ENCODE assay signal across 10 mouse cellular contexts in the genomic region with DNA sequence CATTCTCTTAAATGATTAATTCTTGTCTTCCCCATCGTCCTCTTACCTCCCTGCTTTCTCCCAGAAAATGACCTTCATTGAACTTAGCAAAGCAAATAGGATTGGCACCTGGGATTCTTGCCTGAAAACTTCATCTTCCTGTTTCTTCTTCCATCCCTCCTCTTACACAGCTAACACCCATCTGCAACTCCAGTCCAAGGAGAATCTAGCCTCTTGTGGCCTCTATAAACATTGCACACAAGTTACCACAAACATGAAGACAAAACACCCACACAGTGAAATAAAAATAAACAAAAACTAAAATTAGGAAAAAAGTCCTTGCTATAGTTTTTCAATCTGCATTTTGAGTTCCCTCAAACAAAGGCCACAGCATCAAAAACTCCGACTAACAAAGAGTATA. TPM values are rescaled to one million over a fixed set of nuclear protein-coding genes. Genes with fewer than 3 reads are reported as not detected.
A peak's percentile ranks its signal among the peaks of the same experiment; 100 is the strongest.
DNase-seq lines count a peak whose midpoint lies in the region; ATAC-seq lines count a peak whose summit lies in the region.
"Had no signal": no experiment of that assay in that cellular context is flagged by ENCODE, and none has a peak within 500 bp of the region (broad histone marks: within the 10 kb centered on the region; RNA-seq: fewer than 3 reads in every experiment).

No protein-coding gene starts in this region.

- peak overlapping the region; percentile 97 for H3K4me3 ChIP-seq in megakaryocyte, embryonic 14.5 days (replicated peaks)
- H3K4me3 ChIP-seq in forebrain, embryonic 10.5 days: peak overlapping the region; percentile 81
- peak overlapping the region; percentile 81 for H3K4me3 ChIP-seq in limb, embryonic 11.5 days (ENCODE audit: low read depth, low read length)
- peak overlapping the region; percentile 66 for H3K4me3 ChIP-seq in stomach, embryonic 14.5 days (ENCODE audit: low read depth, low read length)

- no peaks in the 10 kb centered on the region for H3K9me3 ChIP-seq in megakaryocyte, embryonic 14.5 days
- no peaks in the 10 kb centered on the region for H3K9me3 ChIP-seq in forebrain, embryonic 10.5 days
- no peaks in the 10 kb centered on the region for H3K9me3 ChIP-seq in limb, embryonic 11.5 days (ENCODE audit: control insufficient read depth, low read length)
- no peaks in the 10 kb centered on the region for H3K9me3 ChIP-seq in stomach, embryonic 14.5 days (ENCODE audit: control insufficient read depth, low read depth, low read length)

- WGBS in forebrain, embryonic 10.5 days: 61% methylated on average over 2 of the region's 2 CpGs
- WGBS in limb, embryonic 11.5 days: 69% methylated on average over 2 of the region's 2 CpGs
- WGBS in stomach, embryonic 14.5 days: 32% methylated on average over 2 of the region's 2 CpGs

- ATAC-seq in megakaryocyte, adult 5-6 weeks (ENCODE audit: poor library complexity, severe bottlenecking): no peak
- no peak for ATAC-seq in limb, embryonic 11.5 days (ENCODE audit: insufficient number of reproducible peaks, low FRiP score, low TSS enrichment, low read depth)
- no peak for ATAC-seq in stomach, embryonic 14.5 days (ENCODE audit: insufficient number of reproducible peaks, insufficient read depth, low FRiP score, low read depth)
- ATAC-seq: inflammation-experienced regulatory T-cells, adult 6 months had no signal

- H3K27ac ChIP-seq in forebrain, embryonic 10.5 days: no peak overlapping the region
- H3K27ac ChIP-seq in limb, embryonic 11.5 days (replicated peaks; ENCODE audit: low read depth, low read length): no peak overlapping the region
- no peak overlapping the region for H3K27ac ChIP-seq in stomach, embryonic 14.5 days (ENCODE audit: low read length)

- H3K9ac ChIP-seq in limb, embryonic 11.5 days (ENCODE audit: low read length): no peak overlapping the region; the same call in 1 of the 2 replicates
- H3K9ac ChIP-seq in stomach, embryonic 14.5 days (replicated peaks; ENCODE audit: low read depth, low read length): peak overlapping the region; percentile 94; the same call in 1 of the 2 replicates

- H3K36me3 ChIP-seq in megakaryocyte, embryonic 14.5 days (replicated peaks; ENCODE audit: low read length): peaks cover 35% of the 10 kb centered on the region
- peaks cover 45% of the 10 kb centered on the region for H3K36me3 ChIP-seq in forebrain, embryonic 10.5 days (replicated peaks)
- peaks cover 4% of the 10 kb centered on the region; the same call in 1 of the 2 replicates for H3K36me3 ChIP-seq in limb, embryonic 11.5 days (ENCODE audit: control insufficient read depth, insufficient read depth, low read length)
- peaks cover 3% of the 10 kb centered on the region; the same call in 1 of the 2 replicates for H3K36me3 ChIP-seq in stomach, embryonic 14.5 days (ENCODE audit: control insufficient read depth, insufficient read depth, low read length)

- DNase-seq in forebrain, embryonic 10.5 days (ENCODE audit: extremely low spot score, low spot score): no peak
- no peak for DNase-seq in limb, embryonic 11.5 days (ENCODE audit: low spot score)
- no peak for DNase-seq in gastrocnemius, adult 18-20 months (ENCODE audit: low spot score)
- no peak for DNase-seq in thymus, postnatal 4 days
- DNase-seq in kidney, postnatal 14 days: no peak
- DNase-seq: right cerebral cortex, postnatal 14 days had no signal

- H3K4me1 ChIP-seq in megakaryocyte, embryonic 14.5 days: peaks cover 67% of the 10 kb centered on the region
- H3K4me1 ChIP-seq in forebrain, embryonic 10.5 days: peaks cover 32% of the 10 kb centered on the region
- peaks cover 18% of the 10 kb centered on the region for H3K4me1 ChIP-seq in limb, embryonic 11.5 days (ENCODE audit: control insufficient read depth, insufficient read depth, low read length)
- peaks cover 23% of the 10 kb centered on the region for H3K4me1 ChIP-seq in stomach, embryonic 14.5 days (ENCODE audit: control insufficient read depth, insufficient read depth, low read length)

- no peaks in the 10 kb centered on the region for H3K27me3 ChIP-seq in megakaryocyte, embryonic 14.5 days (replicated peaks)
- H3K27me3 ChIP-seq in forebrain, embryonic 10.5 days (ENCODE audit: poor library complexity, severe bottlenecking): no peaks in the 10 kb centered on the region
- H3K27me3 ChIP-seq in limb, embryonic 11.5 days (ENCODE audit: control insufficient read depth, insufficient read depth, low read length): no peaks in the 10 kb centered on the region
- no peaks in the 10 kb centered on the region for H3K27me3 ChIP-seq in stomach, embryonic 14.5 days (ENCODE audit: control insufficient read depth, insufficient read depth, low read length)

- H3K4me2 ChIP-seq in limb, embryonic 11.5 days (ENCODE audit: low read depth, severe bottlenecking): peak overlapping the region; percentile 93
- H3K4me2 ChIP-seq in stomach, embryonic 14.5 days (replicated peaks; ENCODE audit: low read depth, low read length): peak overlapping the region; percentile 57

RNA-seq across cellular contexts. Expression of a gene that starts 2.1 kb away (rescaled TPM):
- polyA plus RNA-seq in megakaryocyte, embryonic 14.5 days (2012; ENCODE audit: insufficient read depth, low replicate concordance): 10.3 and 34.8 TPM in 2 replicates
- total RNA-seq in megakaryocyte, adult 5-6 weeks (2015): 121 and 132 TPM in 2 replicates
- total RNA-seq in megakaryocyte, adult 5-6 weeks (2017): 192 and 195 TPM in 2 replicates
- polyA plus RNA-seq in forebrain, embryonic 10.5 days (2016; fragmentation: Nextera tagmentation; extraction: Ambion mirVana): 178 and 181 TPM in 2 replicates
- 202 and 212 TPM in 2 replicates for polyA plus RNA-seq in limb, embryonic 11.5 days (2014; fragmentation: Nextera tagmentation; extraction: Ambion mirVana)
- 148 and 186 TPM in 2 replicates for polyA plus RNA-seq in stomach, embryonic 14.5 days (2014; fragmentation: Nextera tagmentation; extraction: Ambion mirVana)
- 100 to 1,000 TPM; 235 to 244 TPM for total RNA-seq in gastrocnemius, adult 18-20 months (2021)

RNA-seq across cellular contexts. Expression of a gene that starts 24.1 kb away (rescaled TPM):
- polyA plus RNA-seq in megakaryocyte, embryonic 14.5 days (2012; ENCODE audit: insufficient read depth, low replicate concordance): not detected in 2 replicates
- total RNA-seq in megakaryocyte, adult 5-6 weeks (2015): not detected in 2 replicates
- total RNA-seq in megakaryocyte, adult 5-6 weeks (2017): 0.12 TPM in 1 of 2 replicates, not detected in the other
- 5.9 and 7.0 TPM in 2 replicates for polyA plus RNA-seq in forebrain, embryonic 10.5 days (2016; fragmentation: Nextera tagmentation; extraction: Ambion mirVana)
- polyA plus RNA-seq in limb, embryonic 11.5 days (2014; fragmentation: Nextera tagmentation; extraction: Ambion mirVana): 3.8 and 5.0 TPM in 2 replicates
- 0.13 and 0.29 TPM in 2 replicates for polyA plus RNA-seq in stomach, embryonic 14.5 days (2014; fragmentation: Nextera tagmentation; extraction: Ambion mirVana)
- not detected for total RNA-seq in gastrocnemius, adult 18-20 months (2021)
- polyA plus RNA-seq: inflammation-experienced regulatory T-cells, adult 6 months had no signal

RNA-seq across cellular contexts. Expression of a gene that starts 50.1 kb away (rescaled TPM):
- polyA plus RNA-seq in megakaryocyte, embryonic 14.5 days (2012; ENCODE audit: insufficient read depth, low replicate concordance): 0.08 TPM in 1 of 2 replicates, not detected in the other
- 1.1 and 1.4 TPM in 2 replicates for total RNA-seq in megakaryocyte, adult 5-6 weeks (2015)
- total RNA-seq in megakaryocyte, adult 5-6 weeks (2017): 0.44 and 1.2 TPM in 2 replicates
- polyA plus RNA-seq in forebrain, embryonic 10.5 days (2016; fragmentation: Nextera tagmentation; extraction: Ambion mirVana): 28.1 and 28.3 TPM in 2 replicates
- polyA plus RNA-seq in limb, embryonic 11.5 days (2014; fragmentation: Nextera tagmentation; extraction: Ambion mirVana): 27.3 and 31.1 TPM in 2 replicates
- polyA plus RNA-seq in stomach, embryonic 14.5 days (2014; fragmentation: Nextera tagmentation; extraction: Ambion mirVana): 17.6 and 21.3 TPM in 2 replicates
- total RNA-seq in gastrocnemius, adult 18-20 months (2021): 1 to 10 TPM; 9.7 to 10.0 TPM

Comparison
In these comparisons a context has a peak if more than half of its experiments do, and no peak if none do; other contexts are left out.
1. RNA of a gene that starts 50.1 kb away (polyA plus RNA-seq): 28.1 to 28.3 TPM in forebrain, embryonic 10.5 days, 27.3 to 31.1 TPM in limb, embryonic 11.5 days and 17.6 to 21.3 TPM in stomach, embryonic 14.5 days; 0.08 TPM in megakaryocyte, embryonic 14.5 days; every median in the first group is over 10 times any median in the second.
2. Peak in every context shown above with its lines, with median percentiles within 50 percentile points of each other: H3K4me3 ChIP-seq.